Mouse (Mus musculus) CH12.LX (cell line): ENCODE measurements around the gene Ephb4.

ENCODE experiments used
- EP300 ChIP-seq: IDR thresholded peaks from 2 replicates; pipeline ENCODE4 v1.6.1; 2011; ENCODE audit warnings: low read length, improper control_type of control experiment
- MEF2A ChIP-seq: IDR thresholded peaks from 2 replicates; pipeline ENCODE4 v1.6.1; 2014; ENCODE audit warnings: low read depth, mild to moderate bottlenecking, inconsistent platforms, low read length, improper control_type of control experiment, borderline replicate concordance

- TF ChIP-seq MEF2A: no peak
- TF ChIP-seq EP300: no peak
Observed at GRCm38 (mm10) chr5:137343869-137344268, 6.0 kb upstream of the Ephb4 start.
